Mouse (Mus musculus) B cell, adult 62 days (primary cell): ENCODE measurements around the gene Morn2. TPM values are rescaled to one million over a fixed set of nuclear protein-coding genes. Genes with fewer than 3 reads are reported as not detected.

ENCODE experiments used
- total RNA-seq: library from RNA; stranded (reverse); gene quantifications from 4 replicates; pipeline ENCODE4 v1.2.4, GENCODE M21; 2023

Morn2 gene
- 1.3 to 3.9 TPM (median 2.5 TPM) in 4 replicates for total RNA-seq

GRCm38 (mm10) chr17:80290074-80290657, at the start of gene Morn2, which contains the start of gene Dhx57:
Gene Morn2 (plus strand): TSS chr17:80290203.
Gene Dhx57 (minus strand): TSS chr17:80290476.

GRCm38 (mm10) chr17:80307251-80307650, 17.2 kb downstream of the Morn2 start, which contains the start of gene Arhgef33:
Gene Arhgef33 (plus strand): TSS chr17:80307407.

Other genes with a start within 250 kb of the Morn2 start
- gene Hnrnpll, start 227.9 kb upstream of the Morn2 start, total RNA-seq: 0.18 to 0.72 TPM (median 0.50 TPM) in 4 replicates
- gene Galm, start 162.7 kb upstream of the Morn2 start, total RNA-seq: 0.98 to 2.7 TPM (median 1.4 TPM) in 4 replicates
- gene Srsf7, start 82.9 kb upstream of the Morn2 start, total RNA-seq: 355 to 387 TPM (median 367 TPM) in 4 replicates
- 0.22 to 0.39 TPM in 2 of 4 replicates, not detected in the others for gene Ttc39d, start 82.7 kb upstream of the Morn2 start, total RNA-seq
- gene Gemin6, start 65.8 kb upstream of the Morn2 start, total RNA-seq: 2.9 to 5.0 TPM (median 4.6 TPM) in 4 replicates
- 46.8 to 48.3 TPM (median 47.6 TPM) in 4 replicates for gene Dhx57, start 273 bp downstream of the Morn2 start, total RNA-seq
- gene Arhgef33, start 17.2 kb downstream of the Morn2 start, total RNA-seq: 0.95 TPM in 1 of 4 replicates, not detected in the others
- not detected in 4 replicates for gene Gm10190, start 83.3 kb downstream of the Morn2 start, total RNA-seq
- 23.9 to 27.2 TPM (median 25.6 TPM) in 4 replicates for gene Sos1, start 190.2 kb downstream of the Morn2 start, total RNA-seq